Mouse (Mus musculus) ES-Bruce4 (cell line): ENCODE results near the gene Grcc10. TPM values are rescaled to one million over a fixed set of nuclear protein-coding genes. Genes with fewer than 3 reads are reported as not detected.

Source experiments
- H3K27ac ChIP-seq: 2 replicates; pipeline ENCODE4 v1.5.1; 2012; ENCODE audit warnings: low read length, inconsistent platforms; ENCODE audit not compliant: insufficient read depth
- H3K27me3 ChIP-seq: 2 replicates; pipeline ENCODE4 v1.6.1; 2012; ENCODE audit warnings: mild to moderate bottlenecking, low read length, inconsistent platforms; ENCODE audit not compliant: control insufficient read depth, poor library complexity, insufficient read depth, severe bottlenecking
- H3K36me3 ChIP-seq: 2 replicates; pipeline ENCODE4 v1.6.1; 2012; ENCODE audit warnings: inconsistent platforms, mild to moderate bottlenecking, low read length, moderate library complexity; ENCODE audit not compliant: control insufficient read depth, poor library complexity, insufficient read depth, severe bottlenecking
- H3K4me1 ChIP-seq: one replicate; pipeline ENCODE4 v1.8.1; 2011; ENCODE audit warnings: low read length; ENCODE audit not compliant: control insufficient read depth, insufficient read depth
- H3K4me3 ChIP-seq: 2 replicates; pipeline ENCODE4 v1.5.1; 2011; ENCODE audit warnings: low read depth, mild to moderate bottlenecking, low read length
- H3K9ac ChIP-seq: 2 replicates; pipeline ENCODE4 v1.6.1; 2012; ENCODE audit warnings: low read depth, mild to moderate bottlenecking, inconsistent platforms; ENCODE audit not compliant: poor library complexity, severe bottlenecking
- H3K9me3 ChIP-seq: replicated peaks from 2 replicates; pipeline ENCODE4 v1.6.1; 2012; ENCODE audit warnings: mild to moderate bottlenecking, low read length, inconsistent platforms; ENCODE audit not compliant: control insufficient read depth, poor library complexity, insufficient read depth, severe bottlenecking
- CTCF ChIP-seq: IDR thresholded peaks from one replicate; pipeline ENCODE4 v1.8.1; 2011; ENCODE audit warnings: low read depth, low read length
- EP300 ChIP-seq: IDR thresholded peaks from 2 replicates; pipeline ENCODE4 v1.6.1; 2011; ENCODE audit warnings: low read depth, low read length; ENCODE audit not compliant: insufficient read depth
- POLR2A ChIP-seq: IDR thresholded peaks from one replicate; pipeline ENCODE4 v1.8.1; 2011; ENCODE audit warnings: low read length; ENCODE audit not compliant: insufficient read depth
- polyA plus RNA-seq: library from polyadenylated mRNA; stranded (reverse); fragments of >200 nt; gene quantifications from 2 replicates; pipeline ENCODE4 v1.2.4, GENCODE M21; 2011; ENCODE audit warnings: low read depth; ENCODE audit not compliant: missing spikeins, insufficient read depth, insufficient read length

Gene Grcc10
- polyA plus RNA-seq, 1 experiment = 93.5 TPM

- Histone ChIP-seq H3K4me1 (peaks cover 2% of the 10 kb centered on the region), H3K27ac (no peak overlapping the region), H3K36me3 (no peaks in the 10 kb centered on the region), H3K27me3 (no peaks in the 10 kb centered on the region), H3K9me3 (no peaks in the 10 kb centered on the region), H3K9ac (no peak overlapping the region), H3K4me3 (no peak overlapping the region)
- no peak for TF ChIP-seq POLR2A
- TF ChIP-seq EP300 = no peak
- TF ChIP-seq CTCF = no peak
Observed at GRCm38 (mm10) chr6:124743647-124744046, 2.5 kb upstream of the Grcc10 start.

GRCm38 (mm10) chr6:124742839-124743514 is 1.8 kb upstream of the Grcc10 start:
- peaks cover 2% of the 10 kb centered on the region for H3K4me1 ChIP-seq

GRCm38 (mm10) chr6:124741842-124742241 is 668 bp upstream of the Grcc10 start:
- H3K4me1 ChIP-seq = peaks cover 2% of the 10 kb centered on the region
- TF ChIP-seq EP300 (no peak), CTCF (no peak), POLR2A (no peak)
- H3K27ac ChIP-seq = peak overlapping the region; percentile 31; the same call in 1 of the 2 replicates
- peak overlapping the region; percentile 51 for H3K4me3 ChIP-seq
- no peaks in the 10 kb centered on the region for H3K27me3 ChIP-seq
- H3K9me3 ChIP-seq = no peaks in the 10 kb centered on the region
- H3K9ac ChIP-seq = peak overlapping the region; percentile 70
- H3K36me3 ChIP-seq = no peaks in the 10 kb centered on the region

More at GRCm38 (mm10) chr6:124742839-124743514, 1.8 kb upstream of the Grcc10 start:
- Histone ChIP-seq H3K9ac (no peak overlapping the region), H3K27me3 (no peaks in the 10 kb centered on the region), H3K4me3 (no peak overlapping the region), H3K36me3 (no peaks in the 10 kb centered on the region), H3K27ac (no peak overlapping the region), H3K9me3 (no peaks in the 10 kb centered on the region)
- TF ChIP-seq POLR2A (no peak), EP300 (no peak), CTCF (no peak)

- H3K9ac ChIP-seq = peak overlapping the region; percentile 70
- H3K9me3 ChIP-seq = no peaks in the 10 kb centered on the region
- H3K4me3 ChIP-seq = peak overlapping the region; percentile 78
- peak; percentile 30 for TF ChIP-seq CTCF
- no peak for TF ChIP-seq EP300
- no peaks in the 10 kb centered on the region for H3K36me3 ChIP-seq
- H3K27me3 ChIP-seq = no peaks in the 10 kb centered on the region
- peak overlapping the region; percentile 71 for H3K27ac ChIP-seq
- peaks cover 2% of the 10 kb centered on the region for H3K4me1 ChIP-seq
Observed at GRCm38 (mm10) chr6:124740211-124740887, 825 bp downstream of the Grcc10 start.

GRCm38 (mm10) chr6:124739231-124739796 is 1.9 kb downstream of the Grcc10 start:
- Histone ChIP-seq H3K4me3 (no peak overlapping the region), H3K27me3 (no peaks in the 10 kb centered on the region), H3K36me3 (no peaks in the 10 kb centered on the region), H3K9me3 (no peaks in the 10 kb centered on the region), H3K9ac (peak overlapping the region; percentile 2; the same call in 1 of the 2 replicates), H3K4me1 (peaks cover 2% of the 10 kb centered on the region), H3K27ac (peak overlapping the region; percentile 6; the same call in 1 of the 2 replicates)
- no peak for TF ChIP-seq EP300
- TF ChIP-seq CTCF = no peak
- no peak for TF ChIP-seq POLR2A

- Histone ChIP-seq H3K9me3 (no peaks in the 10 kb centered on the region), H3K36me3 (no peaks in the 10 kb centered on the region), H3K4me1 (peaks cover 2% of the 10 kb centered on the region), H3K9ac (peak within 1 kb of the TSS; percentile 18; the same call in 1 of the 2 replicates), H3K27ac (peak within 1 kb of the TSS; percentile 12; the same call in 1 of the 2 replicates), H3K4me3 (peak within 1 kb of the TSS; percentile 26), H3K27me3 (no peaks in the 10 kb centered on the region)
- no peak for TF ChIP-seq EP300
- no peak for TF ChIP-seq CTCF
- TF ChIP-seq POLR2A = no peak
Observed at GRCm38 (mm10) chr6:124738511-124739023, 2.6 kb downstream of the Grcc10 start, which contains the start of gene Ptpn6. TSS of gene Ptpn6 (minus strand) at chr6:124738714.
